Mouse (Mus musculus) ovary, adult 2 months (tissue): ENCODE data around the gene Leng9. TPM values are rescaled to one million over a fixed set of nuclear protein-coding genes. Genes with fewer than 3 reads are reported as not detected.

Source experiments
- polyA plus RNA-seq: library from polyadenylated mRNA; depleted of rRNA; stranded (reverse); fragments of >200 nt; gene quantifications from 2 replicates; pipeline ENCODE4 v1.2.3, GENCODE M21; 2012; rRNA removed

The Leng9 gene
- polyA plus RNA-seq, result 8.9 and 9.7 TPM in 2 replicates

GRCm38 (mm10) chr7:4150059-4150541 is at the start of gene Leng9:
Gene Leng9 (minus strand): TSS chr7:4150374.

GRCm38 (mm10) chr7:4164090-4164910 is 14.1 kb upstream of the Leng9 start, which contains the start of gene Cdc42ep5:
Gene Cdc42ep5 (minus strand): TSS chr7:4164860.

GRCm38 (mm10) chr7:4136771-4137531 is 13.2 kb downstream of the Leng9 start, which contains the start of gene Leng8:
Gene Leng8 (plus strand): TSS chr7:4137039.

GRCm38 (mm10) chr7:4119344-4119902 is 30.8 kb downstream of the Leng9 start, which contains the start of gene Ttyh1:
Gene Ttyh1 (plus strand): TSS chr7:4119408.

Other genes starting within 250 kb of the Leng9 start
- 0.70 and 0.89 TPM in 2 replicates for gene Lilra6, start 234.9 kb downstream of the Leng9 start, polyA plus RNA-seq
- gene Lair1, start 87.2 kb downstream of the Leng9 start, polyA plus RNA-seq, result 6.9 and 8.7 TPM in 2 replicates
- 6.7 and 7.6 TPM in 2 replicates for gene Ttyh1, start 31.0 kb downstream of the Leng9 start, polyA plus RNA-seq
- 635 and 1,086 TPM in 2 replicates for gene Leng8, start 13.3 kb downstream of the Leng9 start, polyA plus RNA-seq
- 226 and 230 TPM in 2 replicates for gene Cdc42ep5, start 14.5 kb upstream of the Leng9 start, polyA plus RNA-seq
- gene Lilra5, start 87.4 kb upstream of the Leng9 start, polyA plus RNA-seq, result 0.25 and 0.31 TPM in 2 replicates
- gene Ncr1, start 187.3 kb upstream of the Leng9 start, polyA plus RNA-seq, result 0.20 and 0.32 TPM in 2 replicates
- not detected in 2 replicates for gene Gp6, start 247.4 kb upstream of the Leng9 start, polyA plus RNA-seq